Mouse (Mus musculus) CH12.LX (cell line): ENCODE results near the gene Itga6. TPM values are rescaled to one million over a fixed set of nuclear protein-coding genes. Genes with fewer than 3 reads are reported as not detected.

ENCODE experiments used
- DNase-seq: peaks from one replicate; pipeline ENCODE4 v3.0.0-alpha.2; 2013; ENCODE audit errors: extremely low read depth
- H3K27ac ChIP-seq: 2 replicates; pipeline ENCODE4 v1.5.1; 2012; ENCODE audit warnings: low read depth, mild to moderate bottlenecking, control low read depth, moderate library complexity; ENCODE audit not compliant: insufficient read depth
- H3K27me3 ChIP-seq: replicated peaks from 2 replicates; pipeline ENCODE3; 2012; ENCODE audit warnings: inconsistent platforms
- H3K36me3 ChIP-seq, 2 experiments: replicated peaks in 1 of 2; 2 replicates each; pipeline versions ENCODE3 to v1.6.1; 2012; ENCODE audit warnings: inconsistent platforms in 1 of 2, low read length in 1 of 2, mild to moderate bottlenecking in 1 of 2, mixed read lengths in 1 of 2, moderate library complexity in 1 of 2; ENCODE audit not compliant: control insufficient read depth in 1 of 2, insufficient read depth in 1 of 2
- H3K4me1 ChIP-seq, 2 experiments: 2 replicates each; pipeline ENCODE4 v1.6.1; 2012; ENCODE audit warnings: inconsistent platforms in 1 of 2, moderate library complexity in 1 of 2; ENCODE audit not compliant: insufficient read depth in 2 of 2, control insufficient read depth in 1 of 2
- H3K4me2 ChIP-seq: 2 replicates; pipeline ENCODE4 v1.6.1; 2012; ENCODE audit warnings: low read depth, mild to moderate bottlenecking, control low read depth; ENCODE audit not compliant: poor library complexity, insufficient read depth, severe bottlenecking
- H3K4me3 ChIP-seq, 3 experiments: fragments of 150-350 bp in 1 of 3; sonication (generic) in 1 of 3; replicated peaks in 1 of 3; 2 replicates each; pipeline versions ENCODE3 to v1.5.1; 2011 to 2012; ENCODE audit warnings: low read depth in 2 of 3, low read length in 2 of 3, mild to moderate bottlenecking in 2 of 3, moderate library complexity in 2 of 3, control low read depth in 1 of 3, improper control_type of control experiment in 1 of 3, inconsistent platforms in 1 of 3, mixed read lengths in 1 of 3; ENCODE audit not compliant: poor library complexity in 1 of 3
- H3K79me2 ChIP-seq: replicated peaks from 2 replicates; pipeline ENCODE4 v1.6.1; 2012; ENCODE audit warnings: mild to moderate bottlenecking, moderate library complexity; ENCODE audit not compliant: control insufficient read depth, poor library complexity, insufficient read depth, severe bottlenecking; ENCODE audit errors: extremely low read depth
- H3K9ac ChIP-seq: 2 replicates; pipeline ENCODE4 v1.6.1; 2012; ENCODE audit warnings: low read depth, mild to moderate bottlenecking, control low read depth, moderate library complexity; ENCODE audit not compliant: insufficient read depth
- H3K9me3 ChIP-seq: replicated peaks from 2 replicates; pipeline ENCODE3; 2012; ENCODE audit warnings: low read length, inconsistent platforms, mixed read lengths
- BHLHE40 ChIP-seq: IDR thresholded peaks from 2 replicates; pipeline ENCODE4 v1.6.1; 2011; ENCODE audit warnings: mild to moderate bottlenecking, low read depth, low read length, improper control_type of control experiment
- CHD1 ChIP-seq: IDR thresholded peaks from 2 replicates; pipeline ENCODE4 v1.6.1; 2012; ENCODE audit warnings: low read depth, low read length, improper control_type of control experiment, inconsistent platforms
- CHD2 ChIP-seq: IDR thresholded peaks from 2 replicates; pipeline ENCODE4 v1.6.1; 2011; ENCODE audit warnings: low read length, improper control_type of control experiment
- CTCF ChIP-seq, 2 experiments: IDR thresholded peaks in 1 of 2; conservative IDR thresholded peaks in 1 of 2; 2 replicates each; pipeline ENCODE4 v1.5.1; 2011 to 2012; ENCODE audit warnings: low read depth in 2 of 2, low read length in 2 of 2, improper control_type of control experiment in 1 of 2, inconsistent platforms in 1 of 2, mild to moderate bottlenecking in 1 of 2, moderate library complexity in 1 of 2
- E2F4 ChIP-seq: IDR thresholded peaks from 2 replicates; pipeline ENCODE4 v1.6.1; 2011; ENCODE audit warnings: low read depth, low read length, improper control_type of control experiment; ENCODE audit not compliant: insufficient replicate concordance
- EP300 ChIP-seq: IDR thresholded peaks from 2 replicates; pipeline ENCODE4 v1.6.1; 2011; ENCODE audit warnings: low read length, improper control_type of control experiment
- ETS1 ChIP-seq: conservative IDR thresholded peaks from 2 replicates; pipeline ENCODE4 v1.6.1; 2012; ENCODE audit warnings: low read depth, mild to moderate bottlenecking, inconsistent platforms, low read length, improper control_type of control experiment, moderate library complexity
- GABPA ChIP-seq: IDR thresholded peaks from 2 replicates; pipeline ENCODE4 v1.6.1; 2012; ENCODE audit warnings: low read depth, low read length, improper control_type of control experiment, inconsistent platforms; ENCODE audit not compliant: insufficient replicate concordance
- IRF4 ChIP-seq: IDR thresholded peaks from 2 replicates; pipeline ENCODE4 v1.6.1; 2014; ENCODE audit warnings: low read depth, mild to moderate bottlenecking, inconsistent platforms, low read length, improper control_type of control experiment
- JUN ChIP-seq: IDR thresholded peaks from 2 replicates; pipeline ENCODE4 v1.6.1; 2011; ENCODE audit warnings: low read depth, mild to moderate bottlenecking, low read length, improper control_type of control experiment, moderate library complexity; ENCODE audit not compliant: insufficient read depth
- KAT2A ChIP-seq: IDR thresholded peaks from 2 replicates; pipeline ENCODE4 v1.6.1; 2012; ENCODE audit warnings: low read length, improper control_type of control experiment, inconsistent platforms; ENCODE audit not compliant: insufficient replicate concordance
- MAFK ChIP-seq: IDR thresholded peaks from 2 replicates; pipeline ENCODE4 v1.6.1; 2011; ENCODE audit warnings: low read length, improper control_type of control experiment; ENCODE audit not compliant: insufficient replicate concordance
- MAX ChIP-seq: IDR thresholded peaks from 2 replicates; pipeline ENCODE4 v1.6.1; 2011; ENCODE audit warnings: low read length, improper control_type of control experiment
- MAZ ChIP-seq: IDR thresholded peaks from 2 replicates; pipeline ENCODE4 v1.6.1; 2012; ENCODE audit warnings: low read depth, mild to moderate bottlenecking, inconsistent platforms, low read length, improper control_type of control experiment, moderate library complexity
- MEF2A ChIP-seq: IDR thresholded peaks from 2 replicates; pipeline ENCODE4 v1.6.1; 2014; ENCODE audit warnings: low read depth, mild to moderate bottlenecking, inconsistent platforms, low read length, improper control_type of control experiment, borderline replicate concordance
- POLR2A ChIP-seq: IDR thresholded peaks from 2 replicates; pipeline ENCODE4 v1.6.1; 2011; ENCODE audit warnings: low read depth, mild to moderate bottlenecking, improper control_type of control experiment, low read length
- RAD21 ChIP-seq: IDR thresholded peaks from 2 replicates; pipeline ENCODE4 v1.6.1; 2011; ENCODE audit warnings: low read depth, mild to moderate bottlenecking, low read length, improper control_type of control experiment, moderate library complexity
- SMC3 ChIP-seq: IDR thresholded peaks from 2 replicates; pipeline ENCODE4 v1.6.1; 2011; ENCODE audit warnings: low read depth, low read length, improper control_type of control experiment
- TBP ChIP-seq: conservative IDR thresholded peaks from 2 replicates; pipeline ENCODE4 v1.6.1; 2011; ENCODE audit warnings: low read depth, low read length, improper control_type of control experiment
- TCF12 ChIP-seq: IDR thresholded peaks from 2 replicates; pipeline ENCODE4 v1.6.1; 2014; ENCODE audit warnings: low read depth, mild to moderate bottlenecking, inconsistent platforms, low read length, improper control_type of control experiment
- USF2 ChIP-seq: conservative IDR thresholded peaks from 2 replicates; pipeline ENCODE4 v1.6.1; 2011; ENCODE audit warnings: low read depth, low read length, improper control_type of control experiment
- ZKSCAN1 ChIP-seq: IDR thresholded peaks from 2 replicates; pipeline ENCODE4 v1.6.1; 2012; ENCODE audit warnings: low read depth, inconsistent platforms, low read length, improper control_type of control experiment, borderline replicate concordance
- dilution Hi-C: fragments of 300-500 bp; cut with MboI; formaldehyde crosslinking; loops from 2 replicates; pipeline ENCODE4 v1.14.3; 2020; ENCODE audit warnings: low sequenced_read_pairs; ENCODE audit not compliant: extremely low pct_unique_long_range_greater_than_20kb, extremely low pct_ligation_motif_present
- in situ Hi-C: fragments of 300-500 bp; cut with MboI; formaldehyde crosslinking; loops from 3 replicates; pipeline ENCODE4 v1.14.3; 2019; ENCODE audit warnings: low sequenced_read_pairs, low pct_ligation_motif_present, low pct_unique_long_range_greater_than_20kb, mixed read lengths
- polyA plus RNA-seq: library from polyadenylated mRNA; unstranded; fragments of >175 nt; gene quantifications from 2 replicates; pipeline ENCODE4 v1.2.1, GENCODE M21; 2012; ENCODE audit warnings: low read depth; ENCODE audit not compliant: insufficient read length
- total RNA-seq, 2 experiments: library from RNA; depleted of rRNA; stranded (reverse); fragments of 300-350 nt in 1 of 2; fragments of >200 nt in 1 of 2; gene quantifications; 2 replicates each; pipeline ENCODE4 v1.2.3; 2012 to 2014

Itga6 gene
- total and polyA plus RNA-seq, 3 experiments, result 6.1 to 13.9 (median 10.9) TPM

DNA sequence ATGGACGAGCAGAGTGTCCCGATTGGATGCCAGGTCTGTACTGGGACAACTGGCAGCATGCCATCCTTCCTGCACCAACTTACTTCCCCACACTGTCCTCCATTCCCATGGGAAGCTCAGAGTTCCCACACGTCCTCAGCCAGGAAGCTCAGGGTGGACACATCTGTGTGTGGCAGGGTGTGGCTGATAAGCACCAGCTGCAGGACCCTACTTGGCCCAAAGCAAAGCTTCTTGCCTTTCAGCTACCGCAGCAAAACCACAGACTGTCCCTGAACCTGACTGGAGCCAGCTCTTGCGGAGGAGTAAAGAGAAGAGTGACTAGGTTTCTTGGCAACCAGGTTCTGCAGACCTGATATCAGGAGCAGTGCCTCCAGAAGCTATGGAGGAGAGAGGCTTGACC lies 11.7 kb downstream of the Itga6 start:
- in situ Hi-C loops, result no loop called here
- Histone ChIP-seq H3K27ac (no peak overlapping the region), H3K36me3 (no peaks in the 10 kb centered on the region), H3K9ac (no peak overlapping the region), H3K79me2 (no peaks in the 10 kb centered on the region), H3K4me3 (no peak overlapping the region), H3K9me3 (peaks cover 4% of the 10 kb centered on the region), H3K27me3 (no peaks in the 10 kb centered on the region), H3K4me1 (peaks cover 0 to 4% of the 10 kb centered on the region in 2 experiments; a peak in 2 of 4 replicates), H3K4me2 (no peak overlapping the region)
- DNase-seq, result no peak
- dilution Hi-C loops, result no loop called here
- TF ChIP-seq SMC3 (no peak), CHD2 (no peak), MAZ (no peak), BHLHE40 (no peak), MAX (no peak), CTCF (conservative IDR thresholded peaks at IDR 0.05 in 1 of 2, IDR thresholded peaks at IDR 0.05 in 1 of 2; ENCODE audit: low read depth in 2 of 2, low read length in 2 of 2) (no peak), ZKSCAN1 (no peak), KAT2A (no peak), EP300 (no peak), CHD1 (no peak), TBP (no peak), GABPA (no peak), MEF2A (no peak), MAFK (no peak)

DNA sequence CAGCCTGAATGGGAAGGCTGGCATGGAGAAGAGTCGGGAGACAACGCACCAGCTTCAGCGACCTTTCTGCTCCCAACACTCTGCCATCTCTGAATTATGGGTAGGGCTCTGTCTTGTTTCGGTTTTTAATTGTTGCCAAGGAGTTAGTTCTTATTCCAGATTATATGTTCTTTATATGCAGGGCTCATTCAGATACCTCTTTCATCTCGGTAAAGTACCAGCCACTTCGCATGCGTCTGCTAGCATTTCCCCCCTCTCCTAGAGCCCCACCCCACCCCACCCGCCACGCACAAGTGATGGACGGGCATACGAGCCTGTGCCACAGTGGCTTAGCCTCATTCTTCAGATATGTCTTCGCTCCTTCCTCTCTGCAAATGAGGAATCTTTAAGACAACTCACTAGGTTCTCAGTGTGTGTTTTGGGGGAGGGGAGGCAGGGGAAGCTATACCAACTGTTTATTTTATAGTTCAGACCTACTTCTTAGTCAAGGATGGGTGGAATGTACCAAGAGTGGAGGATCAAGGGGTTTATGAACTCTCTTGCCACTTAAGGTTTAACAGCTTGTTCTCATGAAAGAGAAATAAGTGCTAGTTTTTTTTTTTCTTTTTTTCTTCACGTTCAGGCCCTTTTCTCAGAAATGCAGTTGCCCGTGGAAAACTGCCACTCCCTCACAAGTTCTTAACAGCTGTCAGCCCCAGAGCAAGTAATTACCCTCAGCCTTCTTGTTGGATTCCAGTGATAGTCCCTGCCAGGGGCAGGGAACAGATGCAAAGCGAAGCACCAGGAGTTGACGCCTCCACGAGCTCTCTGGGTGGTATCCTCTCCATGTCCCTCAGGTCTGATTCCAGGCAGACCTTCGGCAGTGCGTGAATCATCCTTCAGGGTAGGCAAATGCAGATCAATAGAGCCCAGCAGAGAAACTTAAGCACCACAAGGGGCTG lies 13.4 kb downstream of the Itga6 start:
- Histone ChIP-seq H3K4me1 (no peaks in the 10 kb centered on the region; a peak in 1 of 4 replicates), H3K27ac (no peak overlapping the region), H3K9me3 (peaks cover 4% of the 10 kb centered on the region), H3K9ac (no peak overlapping the region), H3K27me3 (no peaks in the 10 kb centered on the region), H3K4me3 (no peak overlapping the region), H3K36me3 (no peaks in the 10 kb centered on the region), H3K4me2 (no peak overlapping the region), H3K79me2 (no peaks in the 10 kb centered on the region)
- in situ Hi-C loops, result no loop called here
- no peak for DNase-seq
- TF ChIP-seq USF2, result no peak
- TF ChIP-seq RAD21, result no peak
- no peak for TF ChIP-seq MAZ
- no peak for TF ChIP-seq JUN
- TF ChIP-seq TCF12, result no peak
- TF ChIP-seq GABPA, result no peak
- TF ChIP-seq E2F4, result no peak
- TF ChIP-seq POLR2A, result no peak
- TF ChIP-seq IRF4, result no peak
- no peak for TF ChIP-seq TBP
- TF ChIP-seq CTCF (conservative IDR thresholded peaks at IDR 0.05 in 1 of 2, IDR thresholded peaks at IDR 0.05 in 1 of 2; ENCODE audit: low read depth in 2 of 2, low read length in 2 of 2), result no peak
- no peak for TF ChIP-seq KAT2A
- no peak for TF ChIP-seq ETS1
- dilution Hi-C loops, result no loop called here
